Mouse (Mus musculus) heart, postnatal 0 days (tissue): ENCODE data around the gene Plcxd3. TPM values are rescaled to one million over a fixed set of nuclear protein-coding genes. Genes with fewer than 3 reads are reported as not detected.

ENCODE experiments used
- ATAC-seq: fragments of 200-750 bp; cut with Nextera tagmentation; 2 replicates; pipeline ENCODE4 v1.8.0; 2017; ENCODE audit warnings: low read depth, moderate number of reproducible peaks, moderate library complexity; ENCODE audit not compliant: insufficient read depth
- DNase-seq: peaks from one replicate; pipeline ENCODE4 v3.0.0-alpha.2; 2016; ENCODE audit warnings: low spot score
- H3K27ac ChIP-seq: fragments of 300-500 bp; sonication (generic); 2 replicates; pipeline ENCODE4 v1.5.1; 2014; ENCODE audit warnings: low read depth, mild to moderate bottlenecking
- H3K27me3 ChIP-seq: fragments of 300-500 bp; sonication (generic); 2 replicates; pipeline ENCODE4 v1.6.1; 2014; ENCODE audit warnings: low read length, mixed read lengths; ENCODE audit not compliant: control insufficient read depth, insufficient read depth
- H3K36me3 ChIP-seq: fragments of 300-500 bp; sonication (generic); replicated peaks from 2 replicates; pipeline ENCODE4 v1.6.1; 2014; ENCODE audit warnings: low read length, mixed read lengths; ENCODE audit not compliant: control insufficient read depth, insufficient read depth
- H3K4me1 ChIP-seq: fragments of 300-500 bp; sonication (generic); 2 replicates; pipeline ENCODE4 v1.6.1; 2014; ENCODE audit warnings: antibody characterized with exemption; ENCODE audit not compliant: control insufficient read depth, insufficient read depth
- H3K4me2 ChIP-seq: fragments of 300-500 bp; sonication (generic); 2 replicates; pipeline ENCODE4 v1.6.1; 2014; ENCODE audit warnings: low read depth, mild to moderate bottlenecking, low read length, moderate library complexity
- H3K4me3 ChIP-seq: fragments of 300-500 bp; sonication (generic); 2 replicates; pipeline ENCODE4 v1.5.1; 2014; ENCODE audit warnings: low read depth, low read length
- H3K9ac ChIP-seq: fragments of 300-500 bp; sonication (generic); replicated peaks from 2 replicates; pipeline ENCODE4 v1.6.1; 2014; ENCODE audit warnings: low read depth, low read length, mixed read lengths
- H3K9me3 ChIP-seq: fragments of 300-500 bp; sonication (generic); replicated peaks from 2 replicates; pipeline ENCODE4 v1.6.1; 2016; ENCODE audit warnings: low read length; ENCODE audit not compliant: control insufficient read depth
- CTCF ChIP-seq: IDR thresholded peaks from 2 replicates; pipeline ENCODE4 v1.5.1; 2016; ENCODE audit warnings: antibody characterized with exemption, control low read depth, low read depth
- EP300 ChIP-seq: IDR thresholded peaks from 2 replicates; pipeline ENCODE4 v1.6.1; 2016; ENCODE audit warnings: antibody characterized with exemption, low read depth
- WGBS: fragments of 180-500 bp; shearing (Covaris S2); extraction: QIAGEN DNeasy Blood & Tissue Kit; methylation state at CpG from one replicate; pipeline ENCODE4 v1.1.7; 2014; 5-methylcytosine and 5-hydroxymethylcytosine counted together
- polyA plus RNA-seq: library from polyadenylated mRNA; unstranded; fragments of >200 nt; fragmentation: Nextera tagmentation; extraction: Ambion mirVana; gene quantifications from 2 replicates; pipeline ENCODE4 v1.2.1, GENCODE M21; 2015
- total RNA-seq: library from RNA; depleted of rRNA; stranded (reverse); fragments of >200 nt; gene quantifications from 2 replicates; pipeline ENCODE4 v1.2.3, GENCODE M21; 2014; ENCODE audit warnings: low replicate concordance; rRNA removed

Gene Plcxd3
- 0.66 TPM in 1 of 2 replicates, not detected in the other for total RNA-seq
- polyA plus RNA-seq = 0.15 and 0.26 TPM in 2 replicates

GRCm38 (mm10) chr15:4375423-4376220 is at the start of gene Plcxd3:
Gene Plcxd3 (plus strand): TSS chr15:4375491.
- ATAC-seq (no peak), DNase-seq (no peak)
- no peak within 1 kb of the TSS for H3K27ac ChIP-seq
- H3K27me3 ChIP-seq = peaks cover 6% of the 10 kb centered on the region; the same call in 1 of the 2 replicates
- WGBS = under 1% methylated on average over 33 of the region's 33 CpGs
- H3K9me3 ChIP-seq = no peaks in the 10 kb centered on the region
- no peak within 1 kb of the TSS for H3K9ac ChIP-seq
- peak within 1 kb of the TSS; percentile 42 for H3K4me3 ChIP-seq
- no peaks in the 10 kb centered on the region for H3K36me3 ChIP-seq
- no peak for TF ChIP-seq EP300
- TF ChIP-seq CTCF = no peak
- H3K4me2 ChIP-seq = peak within 1 kb of the TSS; percentile 69
- no peaks in the 10 kb centered on the region for H3K4me1 ChIP-seq

GRCm38 (mm10) chr15:4331867-4332266 is 43.4 kb upstream of the Plcxd3 start:
- no peak for ATAC-seq

GRCm38 (mm10) chr15:4341620-4342019 is 33.7 kb upstream of the Plcxd3 start:
- no peak overlapping the region for H3K27ac ChIP-seq
- no peak for DNase-seq
- H3K9me3 ChIP-seq = no peaks in the 10 kb centered on the region
- H3K4me3 ChIP-seq = no peak overlapping the region
- no peaks in the 10 kb centered on the region for H3K36me3 ChIP-seq
- WGBS = 20% methylated on average over 4 of the region's 4 CpGs
- no peak for ATAC-seq
- no peaks in the 10 kb centered on the region for H3K27me3 ChIP-seq
- H3K9ac ChIP-seq = no peak overlapping the region
- no peak overlapping the region for H3K4me2 ChIP-seq
- TF ChIP-seq CTCF = no peak
- H3K4me1 ChIP-seq = no peaks in the 10 kb centered on the region

More at GRCm38 (mm10) chr15:4331867-4332266, 43.4 kb upstream of the Plcxd3 start:
- Histone ChIP-seq H3K4me1 (no peaks in the 10 kb centered on the region), H3K9me3 (no peaks in the 10 kb centered on the region), H3K4me3 (no peak overlapping the region), H3K9ac (no peak overlapping the region), H3K27me3 (no peaks in the 10 kb centered on the region), H3K27ac (no peak overlapping the region), H3K4me2 (no peak overlapping the region), H3K36me3 (no peaks in the 10 kb centered on the region)
- WGBS = 64% methylated on average over 4 of the region's 4 CpGs
- TF ChIP-seq EP300 = no peak
- DNase-seq = no peak

- no peaks in the 10 kb centered on the region for H3K36me3 ChIP-seq
- 27% methylated on average over 7 of the region's 7 CpGs for WGBS
- TF ChIP-seq EP300 = no peak
- no peak for TF ChIP-seq CTCF
- no peaks in the 10 kb centered on the region for H3K9me3 ChIP-seq
- ATAC-seq (no peak), DNase-seq (no peak)
- no peak overlapping the region for H3K27ac ChIP-seq
- no peak overlapping the region for H3K9ac ChIP-seq
- H3K4me2 ChIP-seq = no peak overlapping the region
- no peak overlapping the region for H3K4me3 ChIP-seq
- H3K4me1 ChIP-seq = no peaks in the 10 kb centered on the region
- no peaks in the 10 kb centered on the region for H3K27me3 ChIP-seq
Measured at GRCm38 (mm10) chr15:4348816-4349553, 26.3 kb upstream of the Plcxd3 start.

GRCm38 (mm10) chr15:4356397-4356796 is 18.9 kb upstream of the Plcxd3 start:
- Histone ChIP-seq H3K36me3 (no peaks in the 10 kb centered on the region), H3K4me2 (no peak overlapping the region), H3K27me3 (no peaks in the 10 kb centered on the region), H3K9ac (no peak overlapping the region), H3K4me3 (no peak overlapping the region), H3K9me3 (no peaks in the 10 kb centered on the region), H3K4me1 (no peaks in the 10 kb centered on the region), H3K27ac (no peak overlapping the region)
- WGBS = 53% methylated on average over 11 of the region's 11 CpGs
- TF ChIP-seq EP300 (no peak), CTCF (no peak)
- ATAC-seq (no peak), DNase-seq (no peak)
